Mouse (Mus musculus): ENCODE data around the gene Nemp1. TPM values are rescaled to one million over a fixed set of nuclear protein-coding genes. Genes with fewer than 3 reads are reported as not detected.
A peak's percentile ranks its signal among the peaks of the same experiment; 100 is the strongest.

Gene Nemp1
- polyA plus RNA-seq, 1 experiment from 2014 or later: 10.7 TPM

DNA sequence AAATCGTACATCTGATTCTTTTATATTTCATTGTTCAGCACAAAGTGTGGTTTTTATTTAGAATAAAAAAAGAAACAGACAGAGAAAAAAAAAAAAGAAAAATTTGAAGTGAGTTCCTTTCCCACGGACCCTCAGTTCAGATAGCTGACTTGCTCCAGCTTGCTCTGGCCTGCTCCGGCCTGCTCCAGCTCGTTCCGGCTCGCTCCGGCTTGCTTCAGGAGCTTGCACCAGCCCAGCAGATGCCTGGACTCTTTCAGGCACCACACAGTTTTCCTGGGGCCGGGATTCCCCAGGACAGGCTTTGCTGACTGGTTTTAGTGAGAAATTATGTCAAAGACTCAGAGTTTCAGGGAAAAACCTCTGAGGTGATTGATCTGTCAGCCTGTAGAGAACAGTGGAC lies 80.6 kb downstream of the Nemp1 start:
- Histone ChIP-seq H3K4me1 (ENCODE audit: insufficient read depth, low read length) (peaks cover 39% of the 10 kb centered on the region), H3K27ac (ENCODE audit: low read length) (peak overlapping the region; percentile 72), H3K9me3 (ENCODE audit: low read length) (no peaks in the 10 kb centered on the region), H3K4me3 (ENCODE audit: low read length) (no peak overlapping the region), H3K27me3 (ENCODE audit: insufficient read depth, low read length) (no peaks in the 10 kb centered on the region), H3K9ac (replicated peaks; ENCODE audit: low read length) (0 out of 2 replicates have a peak overlapping the region, but pooled peaks have one; percentile 30), H3K4me2 (replicated peaks; ENCODE audit: low read depth, low read length) (no peak overlapping the region), H3K36me3 (ENCODE audit: insufficient read depth, low read length) (peaks cover 48% of the 10 kb centered on the region)
- no peak for ATAC-seq (ENCODE audit: low FRiP score, low TSS enrichment)
- WGBS: 81% methylated on average over 8 of the region's 8 CpGs

DNA sequence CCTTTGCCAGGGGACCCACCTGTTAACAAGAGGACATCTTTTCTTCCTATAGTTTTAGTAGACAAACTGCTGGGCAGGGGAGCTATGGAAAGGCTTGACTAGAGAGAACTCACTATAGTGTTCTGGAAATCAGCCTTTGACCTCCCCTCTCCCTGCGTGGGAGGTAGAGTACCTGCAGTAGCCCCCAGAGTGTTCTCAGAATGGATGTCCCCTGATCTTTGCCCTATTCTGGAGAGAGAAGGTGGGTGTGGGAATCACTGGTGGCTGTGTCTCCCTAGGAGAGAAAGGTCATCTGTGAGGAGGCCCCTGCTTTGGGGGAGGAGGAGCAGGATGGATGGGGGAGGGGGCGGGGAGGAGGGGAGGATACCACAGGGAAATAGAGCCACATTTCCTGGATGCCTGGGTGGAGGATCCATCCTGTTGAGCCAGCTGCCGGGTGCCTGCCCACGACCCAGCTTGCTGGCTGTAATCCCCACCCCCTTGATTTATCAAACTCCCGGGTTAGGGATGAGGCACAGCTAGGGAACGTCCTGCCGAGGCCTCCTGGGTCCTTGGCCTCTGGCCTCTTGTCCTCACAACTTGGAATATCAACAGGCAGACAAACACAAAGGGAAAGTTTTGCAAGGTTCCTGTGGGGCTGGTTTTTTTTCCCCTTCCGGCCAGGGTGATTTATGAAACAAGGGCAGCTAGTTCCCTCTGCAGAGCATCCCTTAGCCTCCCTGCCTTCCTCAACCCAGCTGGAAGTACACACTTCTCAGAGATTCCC lies 82.3 kb downstream of the Nemp1 start:
- Histone ChIP-seq H3K36me3 (ENCODE audit: insufficient read depth, low read length) (peaks cover 30% of the 10 kb centered on the region), H3K4me1 (ENCODE audit: insufficient read depth, low read length) (peaks cover 39% of the 10 kb centered on the region), H3K27me3 (ENCODE audit: insufficient read depth, low read length) (no peaks in the 10 kb centered on the region), H3K9me3 (ENCODE audit: low read length) (no peaks in the 10 kb centered on the region), H3K4me2 (replicated peaks; ENCODE audit: low read depth, low read length) (peak overlapping the region; percentile 40), H3K4me3 (ENCODE audit: low read length) (peak overlapping the region; percentile 35), H3K27ac (ENCODE audit: low read length) (peak overlapping the region; percentile 81), H3K9ac (replicated peaks; ENCODE audit: low read length) (no peak overlapping the region; the same call in 1 of the 2 replicates)
- peak; percentile 81 for ATAC-seq (ENCODE audit: low FRiP score, low TSS enrichment)
- 4% methylated on average over 8 of the region's 8 CpGs for WGBS

GRCm38 (mm10) chr10:127750136-127750777 lies 83.6 kb downstream of the Nemp1 start:
- peak overlapping the region; percentile 35 for H3K4me3 ChIP-seq (ENCODE audit: low read length)
- peak overlapping the region; percentile 12 for H3K9ac ChIP-seq (replicated peaks; ENCODE audit: low read length)
- H3K4me2 ChIP-seq (replicated peaks; ENCODE audit: low read depth, low read length): peak overlapping the region; percentile 40
- H3K27me3 ChIP-seq (ENCODE audit: insufficient read depth, low read length): no peaks in the 10 kb centered on the region
- peaks cover 46% of the 10 kb centered on the region for H3K4me1 ChIP-seq (ENCODE audit: insufficient read depth, low read length)
- peaks cover 19% of the 10 kb centered on the region for H3K36me3 ChIP-seq (ENCODE audit: insufficient read depth, low read length)
- WGBS: 54% methylated on average over 24 of the region's 24 CpGs
- ATAC-seq (ENCODE audit: low FRiP score, low TSS enrichment): no peak
- no peaks in the 10 kb centered on the region for H3K9me3 ChIP-seq (ENCODE audit: low read length)
- H3K27ac ChIP-seq (ENCODE audit: low read length): peak overlapping the region; percentile 81

Other genes with a start within 250 kb of the Nemp1 start
- 0.85 and 1.9 TPM in 2 replicates for gene Stac3, start 165.2 kb upstream of the Nemp1 start, polyA plus RNA-seq (2015; fragmentation: Nextera tagmentation; extraction: Ambion mirVana)
- gene Ndufa4l2, start 151.9 kb upstream of the Nemp1 start, polyA plus RNA-seq (2015; fragmentation: Nextera tagmentation; extraction: Ambion mirVana): 74.4 and 77.3 TPM in 2 replicates
- gene Shmt2, start 144.5 kb upstream of the Nemp1 start, polyA plus RNA-seq (2015; fragmentation: Nextera tagmentation; extraction: Ambion mirVana): 119 and 123 TPM in 2 replicates
- 1.8 and 2.3 TPM in 2 replicates for gene Nxph4, start 132.3 kb upstream of the Nemp1 start, polyA plus RNA-seq (2015; fragmentation: Nextera tagmentation; extraction: Ambion mirVana)
- 70.9 and 71.7 TPM in 2 replicates for gene Lrp1, start 45.8 kb upstream of the Nemp1 start, polyA plus RNA-seq (2015; fragmentation: Nextera tagmentation; extraction: Ambion mirVana)
- gene Stat6, start 23.9 kb upstream of the Nemp1 start, polyA plus RNA-seq (2015; fragmentation: Nextera tagmentation; extraction: Ambion mirVana): 33.8 and 37.4 TPM in 2 replicates
- gene Nab2, start 1.7 kb downstream of the Nemp1 start, polyA plus RNA-seq (2015; fragmentation: Nextera tagmentation; extraction: Ambion mirVana): 28.8 and 32.1 TPM in 2 replicates
- 0.31 and 0.50 TPM in 2 replicates for gene Myo1a, start 38.3 kb downstream of the Nemp1 start, polyA plus RNA-seq (2015; fragmentation: Nextera tagmentation; extraction: Ambion mirVana)
- 1.7 and 2.0 TPM in 2 replicates for gene Tac2, start 57.6 kb downstream of the Nemp1 start, polyA plus RNA-seq (2015; fragmentation: Nextera tagmentation; extraction: Ambion mirVana)
- gene Zbtb39, start 72.6 kb downstream of the Nemp1 start, polyA plus RNA-seq (2015; fragmentation: Nextera tagmentation; extraction: Ambion mirVana): 4.0 and 4.1 TPM in 2 replicates
- gene Gpr182, start 84.8 kb downstream of the Nemp1 start, polyA plus RNA-seq (2015; fragmentation: Nextera tagmentation; extraction: Ambion mirVana): 10.7 and 11.9 TPM in 2 replicates
- gene Rdh1, start 92.8 kb downstream of the Nemp1 start, polyA plus RNA-seq (2015; fragmentation: Nextera tagmentation; extraction: Ambion mirVana): 0.22 and 0.23 TPM in 2 replicates
- gene Rdh16f1, start 92.9 kb downstream of the Nemp1 start, polyA plus RNA-seq (2015; fragmentation: Nextera tagmentation; extraction: Ambion mirVana): 0.42 and 0.72 TPM in 2 replicates
- not detected in 2 replicates for gene Rdh9, start 109.5 kb downstream of the Nemp1 start, polyA plus RNA-seq (2015; fragmentation: Nextera tagmentation; extraction: Ambion mirVana)
- gene Rdh16, start 134.3 kb downstream of the Nemp1 start, polyA plus RNA-seq (2015; fragmentation: Nextera tagmentation; extraction: Ambion mirVana): 1.1 and 1.6 TPM in 2 replicates
- gene Rdh19, start 183.0 kb downstream of the Nemp1 start, polyA plus RNA-seq (2015; fragmentation: Nextera tagmentation; extraction: Ambion mirVana): 6.8 TPM in 2 replicates
- 1.1 and 1.3 TPM in 2 replicates for gene Rdh16f2, start 199.6 kb downstream of the Nemp1 start, polyA plus RNA-seq (2015; fragmentation: Nextera tagmentation; extraction: Ambion mirVana)
- gene Rdh7, start 221.9 kb downstream of the Nemp1 start, polyA plus RNA-seq (2015; fragmentation: Nextera tagmentation; extraction: Ambion mirVana): not detected in 2 replicates
- gene Sdr9c7, start 231.6 kb downstream of the Nemp1 start, polyA plus RNA-seq (2015; fragmentation: Nextera tagmentation; extraction: Ambion mirVana): not detected in 2 replicates